Mouse (Mus musculus) stomach, adult 2 months (tissue): Measurements from ENCODE around the gene Rbm6. TPM values are rescaled to one million over a fixed set of nuclear protein-coding genes. Genes with fewer than 3 reads are reported as not detected.

Source experiments
- polyA plus RNA-seq: library from polyadenylated mRNA; depleted of rRNA; stranded (reverse); fragments of >200 nt; gene quantifications from 2 replicates; pipeline ENCODE4 v1.2.3, GENCODE M21; 2012; rRNA removed

Gene Rbm6
- polyA plus RNA-seq = 4.0 and 5.3 TPM in 2 replicates

GRCm38 (mm10) chr9:107873137-107873536 lies at the start of gene Rbm6:
Gene Rbm6, minus strand, starts transcription at chr9:107873237.

GRCm38 (mm10) chr9:107906252-107906966 lies 33.4 kb upstream of the Rbm6 start, which contains the start of gene Mst1r:
Gene Mst1r, plus strand, starts transcription at chr9:107906873.

DNA sequence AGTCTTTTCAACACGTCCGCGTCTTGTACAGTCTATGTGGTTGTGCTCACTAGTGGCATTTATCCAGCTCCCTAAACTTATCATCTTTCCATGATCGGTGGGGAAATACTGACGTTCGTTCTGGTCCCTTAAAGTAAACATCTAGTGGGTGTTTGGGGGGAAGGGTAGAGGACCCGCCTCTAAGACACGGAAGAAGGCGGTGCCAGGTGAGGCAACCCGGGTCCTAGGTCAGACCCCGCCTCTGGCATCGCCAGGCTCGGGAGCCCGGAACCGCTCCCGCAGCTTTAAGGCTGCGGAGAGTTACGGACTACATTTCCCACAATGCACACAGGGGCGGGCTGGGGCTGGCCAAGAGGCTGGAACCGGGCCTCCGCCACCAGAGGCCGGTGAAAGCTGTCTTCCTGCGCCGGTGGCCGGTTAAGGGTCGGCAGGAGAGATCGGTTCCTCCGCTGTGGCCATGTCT lies 14.8 kb upstream of the Rbm6 start, which contains the start of gene Mon1a:
TSS of gene Mon1a (plus strand) at position 348 of the 463 bp plus-strand sequence.

GRCm38 (mm10) chr9:107770374-107771290 lies 102.4 kb downstream of the Rbm6 start, which contains the start of gene Rbm5:
Gene Rbm5, minus strand, starts transcription at chr9:107770996.

Other genes with a start within 250 kb of the Rbm6 start
- 139 and 164 TPM in 2 replicates for gene Gnai2, start 237.9 kb downstream of the Rbm6 start, polyA plus RNA-seq
- 7.5 and 9.4 TPM in 2 replicates for gene Slc38a3, start 203.7 kb downstream of the Rbm6 start, polyA plus RNA-seq
- gene Gnat1, start 193.5 kb downstream of the Rbm6 start, polyA plus RNA-seq = 0.08 and 0.12 TPM in 2 replicates
- 78.9 and 92.8 TPM in 2 replicates for gene Sema3f, start 162.8 kb downstream of the Rbm6 start, polyA plus RNA-seq
- 18.1 and 30.1 TPM in 2 replicates for gene Rbm5, start 102.2 kb downstream of the Rbm6 start, polyA plus RNA-seq
- 38.1 and 50.7 TPM in 2 replicates for gene Mon1a, start 14.9 kb upstream of the Rbm6 start, polyA plus RNA-seq
- 78.7 and 86.7 TPM in 2 replicates for gene Mst1r, start 33.6 kb upstream of the Rbm6 start, polyA plus RNA-seq
- gene Actl11, start 55.2 kb upstream of the Rbm6 start, polyA plus RNA-seq = not detected in 2 replicates
- 0.16 and 0.43 TPM in 2 replicates for gene Camkv, start 62.4 kb upstream of the Rbm6 start, polyA plus RNA-seq
- 0.88 and 2.2 TPM in 2 replicates for gene Traip, start 76.9 kb upstream of the Rbm6 start, polyA plus RNA-seq
- 24.3 and 29.0 TPM in 2 replicates for gene Uba7, start 102.3 kb upstream of the Rbm6 start, polyA plus RNA-seq
- gene Gm20661, start 109.8 kb upstream of the Rbm6 start, polyA plus RNA-seq = 0.04 TPM in 1 of 2 replicates, not detected in the other
- gene Inka1, start 112.6 kb upstream of the Rbm6 start, polyA plus RNA-seq = 8.1 and 8.3 TPM in 2 replicates
- 0.63 and 0.74 TPM in 2 replicates for gene Cdhr4, start 119.3 kb upstream of the Rbm6 start, polyA plus RNA-seq
- 0.10 TPM in 1 of 2 replicates, not detected in the other for gene Gm20662, start 123.1 kb upstream of the Rbm6 start, polyA plus RNA-seq
- 38.4 and 50.1 TPM in 2 replicates for gene Ip6k1, start 129.3 kb upstream of the Rbm6 start, polyA plus RNA-seq
- 12.7 and 13.3 TPM in 2 replicates for gene Gmppb, start 176.0 kb upstream of the Rbm6 start, polyA plus RNA-seq
- gene Amigo3, start 179.9 kb upstream of the Rbm6 start, polyA plus RNA-seq = 4.8 and 8.3 TPM in 2 replicates
- gene Mst1, start 207.2 kb upstream of the Rbm6 start, polyA plus RNA-seq = 1.8 and 2.7 TPM in 2 replicates
- 37.7 and 49.7 TPM in 2 replicates for gene Rnf123, start 210.1 kb upstream of the Rbm6 start, polyA plus RNA-seq
- gene Apeh, start 221.4 kb upstream of the Rbm6 start, polyA plus RNA-seq = 65.0 and 72.5 TPM in 2 replicates